Mouse (Mus musculus): ENCODE measurements around the gene Letm1. TPM values are rescaled to one million over a fixed set of nuclear protein-coding genes. Genes with fewer than 3 reads are reported as not detected.

Letm1 gene
- total RNA-seq, 4 experiments from 2014 or later = 96.8 to 124 (median 103) TPM

DNA sequence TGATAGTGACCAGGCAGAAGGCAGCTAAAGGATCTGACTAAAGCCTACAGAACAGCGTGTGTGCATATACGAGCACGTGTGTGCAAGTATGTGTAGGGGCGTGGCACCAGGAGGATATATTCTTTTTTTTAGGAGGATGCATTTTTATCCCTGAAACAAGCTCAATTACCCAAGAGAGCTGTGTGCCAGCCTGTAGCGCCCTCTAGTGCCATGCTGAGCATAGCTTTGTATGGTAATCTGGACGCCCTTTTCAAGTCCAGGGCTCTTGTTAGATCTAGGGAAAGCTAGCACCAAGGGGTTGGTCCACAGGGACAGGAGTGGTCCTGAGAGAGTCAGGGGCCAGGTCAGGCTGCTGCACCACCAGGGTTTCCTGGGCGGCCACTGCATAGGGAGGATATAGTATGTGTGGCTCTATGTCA lies 44.7 kb downstream of the Letm1 start:
- peak; percentile 26 for DNase-seq

DNA sequence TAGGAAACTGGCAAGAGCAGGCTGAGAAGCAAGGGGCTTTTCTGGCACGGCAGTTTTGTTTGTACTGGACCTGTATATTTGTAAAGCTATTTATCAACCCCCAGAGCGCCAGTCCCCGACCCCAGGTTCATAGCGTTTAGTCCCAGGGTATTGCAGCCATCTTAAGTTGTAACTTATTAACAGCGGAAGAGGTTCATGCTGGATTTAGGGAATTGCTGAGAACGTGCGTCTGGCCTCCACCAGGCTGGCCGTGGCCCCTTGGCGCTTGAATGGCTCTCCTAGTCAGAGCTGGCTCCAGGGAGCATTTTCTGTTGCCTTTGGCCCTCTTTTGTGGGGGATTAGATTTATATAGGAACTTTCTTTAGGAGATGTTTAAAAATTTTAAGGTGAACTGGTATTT lies 46.4 kb downstream of the Letm1 start:
- DNase-seq = no peak

DNA sequence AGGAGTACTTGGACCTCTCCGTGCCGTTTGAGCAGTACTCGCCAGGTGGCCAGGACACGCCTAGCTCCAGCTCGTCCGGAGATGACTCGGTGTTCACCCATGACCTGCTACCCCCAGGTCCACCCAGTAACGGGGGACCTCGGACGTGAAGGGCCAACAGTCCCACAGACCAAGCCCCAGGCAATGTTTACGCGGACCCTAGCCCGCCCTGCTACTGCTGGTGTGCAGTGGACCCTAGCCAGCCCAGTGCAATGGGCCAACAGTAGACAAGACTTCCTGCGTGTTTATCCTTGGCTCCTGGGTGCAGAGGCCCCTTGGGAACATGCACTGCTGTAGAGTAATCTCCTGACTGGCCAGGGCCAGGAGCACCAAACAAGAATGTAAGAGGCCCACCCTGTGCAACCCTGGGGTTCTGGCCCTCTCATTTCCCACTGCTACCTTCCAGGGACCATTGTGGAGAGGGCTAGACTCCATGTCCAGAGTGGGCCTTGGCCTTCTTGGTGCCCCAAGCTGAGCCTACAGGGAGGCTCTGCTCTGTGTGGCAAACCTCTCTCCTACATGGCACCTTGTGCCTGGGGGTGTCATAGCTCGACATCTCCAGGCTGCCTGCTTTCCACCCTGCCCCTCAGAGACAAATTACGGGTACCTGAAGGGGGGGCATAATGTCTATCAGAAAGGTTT lies 47.1 kb downstream of the Letm1 start:
- no peak for DNase-seq

DNA sequence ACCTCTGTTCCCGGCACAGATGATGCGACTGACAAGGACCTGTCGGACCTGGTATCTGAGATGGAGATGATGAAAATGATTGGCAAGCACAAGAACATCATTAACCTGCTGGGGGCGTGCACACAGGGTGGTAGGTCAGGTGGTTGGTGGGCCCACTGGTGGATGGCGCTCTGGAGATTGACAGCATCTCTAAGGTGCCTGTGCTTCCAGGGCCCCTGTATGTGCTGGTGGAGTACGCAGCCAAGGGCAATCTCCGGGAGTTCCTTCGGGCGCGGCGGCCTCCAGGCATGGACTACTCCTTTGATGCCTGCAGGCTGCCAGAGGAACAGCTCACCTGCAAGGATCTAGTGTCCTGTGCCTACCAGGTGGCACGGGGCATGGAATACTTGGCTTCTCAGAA lies 48.8 kb downstream of the Letm1 start:
- no peak for DNase-seq

DNA sequence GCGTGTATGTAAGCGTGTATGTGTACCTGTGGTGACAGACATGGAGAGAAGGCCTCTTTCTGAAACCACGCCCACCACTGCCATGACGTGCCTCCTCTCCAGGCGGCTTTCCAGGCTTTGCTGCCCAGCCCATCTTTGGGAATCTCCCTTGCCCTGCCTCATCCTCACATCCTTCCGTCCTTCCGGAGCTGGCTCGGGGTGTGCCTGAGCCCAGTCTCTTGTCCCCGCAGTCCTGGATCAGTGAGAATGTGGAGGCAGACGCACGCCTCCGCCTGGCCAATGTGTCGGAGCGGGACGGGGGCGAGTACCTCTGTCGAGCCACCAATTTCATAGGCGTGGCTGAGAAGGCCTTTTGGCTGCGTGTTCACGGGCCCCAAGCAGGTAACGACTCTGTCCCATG lies 51.6 kb downstream of the Letm1 start:
- no peak for DNase-seq

DNA sequence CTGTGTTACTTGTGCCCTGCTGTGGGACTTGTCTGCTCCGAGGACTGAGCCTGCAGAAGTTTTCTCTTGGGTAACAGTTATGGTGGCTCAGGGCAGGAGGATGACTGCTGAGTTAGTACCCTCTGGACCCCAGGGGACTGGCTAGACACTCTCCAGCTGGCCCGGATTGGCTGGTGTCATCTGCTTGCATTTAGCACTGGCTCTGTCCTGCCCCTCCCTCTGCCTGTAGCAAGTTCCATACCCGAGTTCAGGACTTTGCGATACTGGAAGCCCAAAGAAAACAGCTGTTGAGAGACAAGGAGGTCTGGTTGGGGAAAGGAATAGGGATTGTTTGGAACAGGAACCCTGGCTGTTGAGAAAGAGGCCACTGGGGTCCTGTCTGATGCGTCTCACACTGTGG lies 52.1 kb downstream of the Letm1 start:
- no peak for DNase-seq

DNA sequence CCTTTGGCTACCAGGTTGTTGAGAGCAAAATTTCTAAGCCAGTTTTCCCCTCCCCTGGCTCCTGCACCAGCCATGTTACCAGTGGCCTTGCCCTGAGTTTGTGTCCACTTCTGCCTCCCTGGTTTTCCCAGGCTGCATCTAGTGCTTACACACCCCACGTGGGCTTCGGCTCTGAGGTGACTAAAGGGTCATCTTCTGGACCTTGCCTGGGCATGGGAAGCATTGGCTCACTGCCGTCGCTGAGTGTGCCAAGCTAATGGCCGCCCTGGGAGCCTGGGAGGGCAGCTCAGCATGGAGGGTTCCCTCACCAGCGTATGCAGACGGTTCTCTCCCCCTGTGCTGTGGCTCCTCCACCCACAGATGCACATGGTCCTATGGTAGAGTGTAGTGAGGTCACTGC lies 53.8 kb downstream of the Letm1 start:
- no peak for DNase-seq

DNA sequence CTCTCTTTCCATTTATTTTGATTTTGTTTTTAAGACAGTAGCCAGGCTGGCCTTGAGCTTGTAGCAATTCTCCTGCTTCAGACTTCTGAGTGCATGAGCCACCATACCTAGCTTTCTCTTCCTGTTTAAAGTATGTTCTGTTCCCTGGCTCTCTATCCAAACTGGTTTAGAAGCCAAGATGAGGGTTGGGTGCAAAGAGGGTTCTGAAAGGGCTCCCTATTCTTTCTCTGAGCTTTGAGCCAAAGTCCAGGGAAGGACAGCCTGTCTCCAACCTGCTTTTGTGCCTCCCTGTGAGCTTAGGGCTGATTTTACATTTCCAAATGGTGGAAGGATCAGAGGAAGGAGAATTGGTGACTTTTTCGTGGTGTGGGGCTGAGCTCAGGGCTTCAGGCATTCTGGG lies 55.7 kb downstream of the Letm1 start:
- DNase-seq = no peak

DNA sequence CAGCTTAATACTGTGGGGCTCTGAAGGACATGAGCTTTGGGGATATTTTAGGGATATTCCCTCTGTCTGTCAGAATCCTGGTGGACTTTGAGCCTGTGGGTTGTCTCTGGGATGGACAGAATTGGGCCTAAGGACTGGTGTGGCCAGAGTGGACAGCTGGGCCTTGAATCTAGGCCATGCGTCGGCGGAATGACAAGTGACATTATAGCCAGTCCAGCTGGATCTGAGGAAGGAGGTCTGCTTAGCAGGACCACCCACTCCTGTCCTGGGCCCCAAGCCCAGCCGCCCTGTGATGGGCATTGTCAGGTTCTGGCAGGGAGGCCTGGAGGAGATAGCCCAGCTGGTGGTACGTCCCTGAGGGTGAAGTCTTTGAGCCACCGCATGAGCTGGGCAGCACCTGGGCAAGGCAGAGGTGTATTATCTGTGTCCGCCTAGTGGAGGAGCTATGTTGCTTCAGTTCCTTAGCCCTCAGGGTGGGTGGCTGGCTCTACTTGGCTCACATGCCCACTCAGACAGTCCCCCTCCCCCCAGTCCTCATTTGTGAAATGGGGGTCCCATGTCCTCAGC lies 56.5 kb downstream of the Letm1 start:
- no peak for DNase-seq

DNA sequence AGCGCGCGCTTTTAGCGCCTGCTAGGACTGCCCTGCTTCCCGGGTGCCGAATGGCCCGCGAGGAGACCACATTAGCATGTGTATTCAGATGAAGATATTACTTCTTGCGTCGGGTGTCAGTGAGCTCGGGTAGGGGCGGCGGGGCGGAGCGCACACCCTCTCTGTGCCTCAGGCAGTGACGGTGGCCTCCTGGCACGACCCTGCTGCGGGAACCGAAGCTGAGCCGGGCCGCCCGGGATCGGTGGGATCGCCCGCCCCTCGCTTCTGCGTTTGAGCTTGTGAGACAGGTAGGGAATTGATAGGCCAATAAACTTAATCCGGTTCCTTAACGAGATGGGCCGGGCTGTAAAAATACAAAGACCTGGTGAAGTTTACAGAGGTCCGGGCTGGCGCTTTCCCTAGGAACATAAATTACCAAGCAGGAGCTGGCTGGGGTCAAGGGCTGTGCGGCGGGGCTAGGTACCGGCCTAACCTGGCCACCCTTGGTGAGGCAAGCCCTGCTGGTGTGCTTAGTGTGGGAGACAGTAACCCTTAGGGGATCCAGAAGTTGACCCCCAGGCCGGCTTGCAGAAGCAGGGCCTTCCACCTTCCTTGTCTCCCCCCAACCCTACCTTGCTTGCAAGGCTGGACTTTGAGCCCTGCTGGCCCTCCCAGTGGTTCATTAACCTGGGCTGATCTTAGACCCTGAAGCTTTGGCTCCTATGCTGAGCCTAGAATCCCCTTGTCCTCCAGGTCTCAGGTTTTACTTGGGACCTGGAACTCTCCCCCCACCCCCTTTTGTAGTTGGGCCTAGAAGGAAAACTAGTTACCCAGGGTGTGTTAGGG lies 58.8 kb downstream of the Letm1 start:
- no peak for DNase-seq

DNA sequence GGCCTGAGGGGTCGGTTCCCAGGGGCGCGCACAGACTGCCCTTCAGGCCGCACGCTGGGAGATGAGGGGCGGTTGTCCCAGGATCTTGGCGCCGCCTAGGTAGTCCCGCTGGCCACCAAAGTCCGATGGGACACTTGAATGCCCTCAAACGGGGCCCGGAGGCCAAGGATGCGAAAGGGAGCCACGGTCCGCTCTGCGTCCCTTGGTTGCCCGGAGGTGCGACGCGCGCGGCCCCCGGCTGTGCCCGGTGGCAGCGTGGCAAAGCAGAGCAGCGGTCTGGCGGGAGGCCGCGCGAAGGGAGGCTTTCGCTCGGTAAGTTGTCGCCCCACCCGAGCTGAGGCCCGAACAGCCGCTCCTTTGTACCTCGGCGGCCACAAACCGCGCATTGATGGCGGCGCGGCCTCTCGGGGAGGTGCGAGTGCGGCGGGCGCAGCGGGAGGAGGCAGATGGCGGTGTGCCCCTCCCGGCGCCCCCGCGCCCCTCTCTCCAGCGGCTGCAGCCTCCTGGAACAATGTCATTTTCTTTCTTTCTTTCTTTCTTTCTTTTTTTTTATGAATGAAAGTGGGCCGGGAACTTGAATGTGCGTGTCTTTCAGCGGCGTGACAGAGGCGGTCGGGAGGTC lies 59.5 kb downstream of the Letm1 start:
- DNase-seq = no peak

DNA sequence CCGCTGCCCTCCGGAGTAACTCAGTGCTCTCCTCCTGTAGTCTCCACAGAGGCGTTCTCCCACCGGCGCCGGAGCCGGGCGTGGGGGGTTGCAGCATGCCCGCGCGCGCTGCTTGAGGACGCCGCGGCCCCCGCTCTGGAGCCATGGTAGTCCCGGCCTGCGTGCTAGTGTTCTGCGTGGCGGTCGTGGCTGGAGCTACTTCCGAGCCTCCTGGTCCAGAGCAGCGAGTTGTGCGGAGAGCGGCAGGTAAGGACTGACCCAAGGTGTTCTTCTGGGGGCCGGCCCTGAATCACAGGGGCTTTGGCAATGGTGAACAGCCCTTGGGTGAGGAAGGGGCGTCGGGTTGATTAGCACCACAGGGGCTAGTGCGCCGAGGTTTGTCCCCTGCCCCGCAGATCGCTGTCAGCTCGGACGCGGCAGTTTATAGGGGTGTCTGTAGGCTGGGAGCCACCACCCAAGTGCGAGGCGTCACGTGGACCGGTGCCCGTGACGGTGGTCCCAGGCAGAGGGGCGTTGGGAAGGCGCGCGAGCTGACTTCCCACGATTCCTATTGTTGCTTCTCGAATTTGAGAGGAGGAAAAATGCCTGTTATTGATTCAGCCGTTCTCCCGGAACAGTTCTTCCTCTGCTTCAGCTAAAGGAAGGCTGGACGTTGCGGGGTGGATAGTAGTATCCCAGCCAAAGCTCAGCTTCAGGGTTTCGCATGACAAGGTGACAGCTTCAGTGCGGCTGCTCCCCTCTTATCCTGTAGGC lies 60.2 kb downstream of the Letm1 start:
- DNase-seq = no peak

DNA sequence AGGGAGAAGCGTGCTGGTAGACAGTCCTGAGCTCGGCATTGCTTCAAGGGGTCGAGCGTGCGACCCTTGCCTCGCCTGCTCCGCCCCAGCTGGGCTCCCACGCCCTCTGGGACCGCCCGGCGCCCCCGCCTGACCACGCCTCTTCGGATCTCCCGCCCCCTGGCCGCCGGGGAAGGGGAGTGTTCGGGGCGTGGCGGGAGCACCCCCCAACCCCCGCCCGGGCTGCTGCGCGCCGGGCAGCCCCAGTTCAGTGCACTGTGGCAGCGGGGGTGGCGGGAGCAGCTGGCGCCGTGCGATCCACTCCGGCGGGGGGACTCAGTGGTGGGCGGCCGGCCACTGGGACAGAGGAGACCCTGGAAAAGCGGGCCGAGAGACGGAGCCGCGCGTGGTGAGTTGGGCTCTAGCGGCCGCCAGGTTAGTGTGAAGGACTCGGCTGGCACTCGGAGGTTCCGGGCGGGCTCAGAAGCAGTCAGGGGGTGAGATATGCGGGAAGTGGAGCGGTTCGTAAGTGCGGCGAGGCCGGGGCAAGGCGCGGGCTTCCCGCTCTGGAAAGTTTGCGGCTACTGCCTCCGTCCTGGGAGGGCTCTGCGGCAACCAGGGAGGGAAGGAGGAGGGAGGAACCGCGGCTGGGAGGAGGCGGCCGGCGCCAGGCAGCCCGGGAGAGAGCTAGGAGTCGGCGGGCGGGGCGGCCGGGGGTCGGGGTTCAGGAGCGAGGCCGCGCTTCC lies 60.9 kb downstream of the Letm1 start, which contains the start of gene Fgfr3:
Gene Fgfr3 (plus strand): TSS at position 134 of the 725 bp plus-strand sequence.
- peak; percentile 34 for DNase-seq

DNA sequence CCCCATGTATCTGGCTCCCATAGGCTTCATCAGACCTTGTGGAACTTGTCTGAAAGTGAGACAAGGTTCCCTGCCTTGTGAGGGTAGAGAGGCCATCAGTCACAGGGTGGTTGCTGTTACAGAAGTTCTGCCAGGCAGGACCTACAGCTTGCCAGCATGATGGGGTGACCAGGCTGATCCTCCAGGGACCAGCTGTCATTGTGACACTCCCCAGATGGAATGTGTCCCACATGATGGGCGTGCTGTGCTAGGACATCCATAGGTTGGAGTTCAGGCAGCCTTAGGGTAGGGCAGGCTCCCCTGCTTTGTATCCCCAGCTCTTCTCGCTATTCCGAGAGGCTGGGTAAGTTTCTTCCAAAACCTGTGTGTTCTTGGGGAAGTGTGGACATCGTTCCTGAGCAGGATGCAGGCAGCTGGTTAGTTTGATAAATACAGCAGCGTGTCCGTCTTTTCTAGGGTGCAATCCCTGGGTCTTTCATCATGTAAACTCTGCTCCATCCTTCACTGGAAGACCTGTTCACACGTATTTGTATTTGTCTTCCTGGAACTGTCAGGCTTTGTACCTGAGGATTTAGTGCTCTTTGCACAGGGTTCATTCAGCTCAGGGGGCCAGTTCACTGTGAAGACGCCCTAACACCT lies 61.6 kb downstream of the Letm1 start:
- DNase-seq = no peak

DNA sequence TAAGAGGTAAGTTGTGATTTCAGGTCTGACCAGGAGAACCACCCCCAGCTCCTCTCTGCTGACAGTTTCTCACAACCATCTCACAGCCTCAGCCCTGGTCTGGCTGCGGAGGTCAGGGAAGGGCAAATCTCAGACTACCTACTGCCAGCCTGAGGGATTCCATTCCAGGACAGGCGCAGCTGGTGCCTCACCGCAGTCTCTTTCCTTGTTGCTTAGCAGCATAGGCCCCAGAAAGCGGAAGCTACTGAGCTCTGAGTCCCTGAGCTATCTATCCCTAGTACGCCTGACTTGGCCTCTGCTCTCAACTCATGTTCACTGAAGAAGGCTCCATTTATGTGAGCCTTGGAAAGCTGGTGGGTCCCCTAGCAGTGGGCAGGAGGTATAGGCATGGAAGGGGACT lies 64.2 kb downstream of the Letm1 start:
- DNase-seq = no peak

DNA sequence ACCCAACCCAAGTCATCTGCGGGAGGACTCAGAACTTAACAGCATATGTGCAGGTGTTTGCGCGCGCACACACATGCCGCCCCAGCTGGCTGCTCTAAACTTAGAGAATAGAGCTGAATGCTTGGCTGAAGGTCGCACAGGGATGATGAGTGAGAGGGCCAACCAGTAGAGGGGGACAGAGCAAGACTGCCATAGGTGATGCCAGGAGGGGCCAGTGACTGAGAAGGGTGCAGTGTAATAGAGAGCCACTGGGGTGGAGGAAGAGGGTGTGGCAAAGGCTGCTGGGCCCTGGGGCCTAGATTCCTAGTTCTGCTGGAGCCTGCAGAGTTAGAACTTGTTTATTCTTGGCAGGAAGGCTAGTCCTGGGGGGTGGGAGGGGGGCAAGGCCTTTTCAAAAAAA lies 66.2 kb downstream of the Letm1 start:
- no peak for DNase-seq

DNA sequence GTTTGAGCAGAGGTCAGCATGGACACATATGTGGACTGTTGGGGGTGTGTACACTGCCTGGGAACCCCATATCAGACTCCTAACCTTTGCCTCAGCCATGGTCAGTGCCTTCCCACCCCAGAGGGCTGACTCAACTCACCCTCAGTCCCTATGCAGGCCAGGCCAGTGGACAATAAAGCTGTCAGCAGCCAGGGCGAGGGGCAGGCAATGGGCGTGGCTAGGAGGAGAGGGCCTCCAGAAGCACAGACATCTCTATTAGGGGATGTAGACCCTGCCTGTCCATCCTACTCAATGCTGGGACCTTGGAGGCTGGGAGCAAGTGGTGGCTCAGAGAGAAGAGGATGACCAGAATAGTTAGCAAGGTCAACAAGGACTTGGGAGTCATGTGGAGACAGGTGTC lies 67.4 kb downstream of the Letm1 start:
- no peak for DNase-seq

DNA sequence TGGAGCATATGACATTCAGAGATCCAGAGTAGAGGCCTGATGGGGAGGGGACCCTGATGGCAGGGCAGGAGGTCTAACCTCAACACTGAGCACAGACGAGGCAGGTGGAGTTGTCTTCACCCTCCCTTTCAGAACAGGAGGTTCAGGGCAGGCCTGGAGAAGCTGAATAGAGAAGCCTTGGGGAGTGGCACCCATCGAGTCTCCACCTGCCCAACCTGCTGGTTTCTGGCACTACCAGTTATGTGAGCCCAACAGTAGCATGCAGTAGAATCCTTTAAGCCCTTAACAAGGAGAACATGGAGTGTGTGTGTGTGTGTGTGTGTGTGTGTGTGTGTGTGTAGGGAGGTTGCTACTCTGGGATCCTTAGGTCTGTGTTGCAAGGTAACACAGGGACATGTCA lies 70.1 kb downstream of the Letm1 start:
- no peak for DNase-seq

DNA sequence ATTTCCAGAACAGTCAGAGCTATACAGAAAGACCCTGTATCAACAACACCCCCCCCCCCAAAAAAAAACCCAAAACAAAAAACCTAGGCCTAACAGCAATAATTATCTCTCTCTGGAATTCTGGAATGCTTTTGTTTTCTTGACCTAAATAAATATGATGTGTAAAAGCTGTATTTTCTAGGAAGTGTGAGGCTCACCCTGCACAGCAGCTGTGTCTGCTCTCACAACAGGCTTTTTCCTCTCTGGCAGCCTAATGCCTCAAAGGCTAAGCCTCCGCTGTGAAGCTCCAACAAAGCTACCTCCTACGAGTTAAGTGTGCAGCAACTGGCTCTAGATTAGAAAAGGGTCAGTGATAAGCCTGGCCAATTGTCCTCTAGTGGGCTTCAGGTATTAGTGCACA lies 73.6 kb downstream of the Letm1 start:
- no peak for DNase-seq

DNA sequence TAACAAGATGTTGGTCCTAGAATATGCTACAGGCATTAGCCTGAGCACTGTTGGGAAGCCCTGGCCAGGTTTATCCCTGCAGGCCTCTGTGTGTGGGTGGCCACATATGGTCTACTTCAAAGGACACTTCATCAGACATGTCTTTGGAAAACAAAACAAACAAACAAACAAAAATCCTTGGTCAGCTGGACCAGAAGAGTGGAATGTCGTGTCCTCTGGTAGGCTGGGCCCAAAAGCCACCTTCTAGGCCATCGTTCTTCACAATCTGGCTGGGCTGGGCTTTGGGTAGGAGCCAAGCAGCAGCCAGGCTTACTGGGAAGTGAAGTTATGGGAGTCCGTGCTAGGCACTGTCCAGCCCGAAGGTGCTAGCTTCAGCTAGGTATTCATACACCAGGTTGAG lies 75.5 kb downstream of the Letm1 start:
- DNase-seq = no peak

DNA sequence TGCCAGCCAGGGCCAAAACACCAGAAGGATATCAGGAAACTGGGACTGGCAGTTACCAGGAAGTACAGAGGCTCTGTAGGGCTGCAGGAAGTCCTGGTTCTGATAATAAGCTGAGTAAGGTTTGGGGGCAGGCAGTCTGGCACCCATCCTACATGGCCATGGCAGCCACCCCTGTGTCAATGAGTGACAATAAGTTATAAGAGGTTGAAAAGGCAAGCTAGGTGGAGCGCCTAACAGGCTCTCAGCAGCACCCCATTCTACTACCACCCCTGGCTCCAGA lies 76.3 kb downstream of the Letm1 start:
- no peak for DNase-seq
